Mouse (Mus musculus): Measurements from ENCODE around the gene Tubb3. TPM values are rescaled to one million over a fixed set of nuclear protein-coding genes. Genes with fewer than 3 reads are reported as not detected.
"Not testable (repeated sequence)": the region's sequence is repeated elsewhere in the genome, so short reads cannot be mapped to it uniquely, and the experiment has no call there.

Gene Tubb3
- polyA plus RNA-seq, 1 experiment from 2014 or later: 2,127 TPM

DNA sequence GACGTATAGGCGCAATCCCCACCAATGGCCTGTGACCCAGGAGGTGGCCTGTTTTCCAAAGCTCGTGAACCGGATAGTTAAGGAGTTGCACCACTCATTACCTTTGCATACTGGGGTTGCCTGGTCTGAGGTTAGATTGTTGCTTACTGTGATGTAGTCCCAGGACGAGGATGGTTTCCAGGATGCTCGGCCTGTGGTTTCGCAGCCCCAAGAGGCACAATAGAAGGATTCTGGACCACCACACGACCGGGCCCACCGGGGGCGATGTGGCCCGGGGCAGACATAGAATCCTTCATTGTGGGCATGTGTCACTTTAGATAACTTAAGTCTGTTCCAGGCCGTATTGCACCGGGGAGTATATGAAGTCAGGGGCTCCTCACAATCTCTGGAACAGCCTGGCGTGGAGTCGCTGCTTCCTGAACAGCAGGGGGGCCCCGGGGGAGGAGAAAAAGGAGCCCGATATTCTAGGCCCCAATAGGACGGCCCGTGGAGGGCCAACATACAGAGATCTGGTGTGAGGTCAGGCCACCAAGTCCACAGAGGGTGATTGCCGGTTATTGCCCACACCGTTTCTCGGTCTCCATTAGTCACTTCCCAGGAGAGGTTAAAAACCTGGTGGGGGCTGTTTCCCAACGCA, 16.5 kb downstream of the Tubb3 start:
- Histone ChIP-seq H3K27ac (no peak overlapping the region), H3K27me3 (replicated peaks) (no peaks in the 10 kb centered on the region), H3K9ac (no peak overlapping the region), H3K4me3 (no peak overlapping the region), H3K4me1 (peaks cover under 1% of the 10 kb centered on the region; the same call in 1 of the 2 replicates), H3K36me3 (replicated peaks) (no peaks in the 10 kb centered on the region), H3K9me3 (peaks cover 15% of the 10 kb centered on the region; the same call in 1 of the 2 replicates), H3K4me2 (no peak overlapping the region)
- WGBS: 96% methylated on average over 24 of the region's 24 CpGs
- ATAC-seq (replicated peaks): no peak

DNA sequence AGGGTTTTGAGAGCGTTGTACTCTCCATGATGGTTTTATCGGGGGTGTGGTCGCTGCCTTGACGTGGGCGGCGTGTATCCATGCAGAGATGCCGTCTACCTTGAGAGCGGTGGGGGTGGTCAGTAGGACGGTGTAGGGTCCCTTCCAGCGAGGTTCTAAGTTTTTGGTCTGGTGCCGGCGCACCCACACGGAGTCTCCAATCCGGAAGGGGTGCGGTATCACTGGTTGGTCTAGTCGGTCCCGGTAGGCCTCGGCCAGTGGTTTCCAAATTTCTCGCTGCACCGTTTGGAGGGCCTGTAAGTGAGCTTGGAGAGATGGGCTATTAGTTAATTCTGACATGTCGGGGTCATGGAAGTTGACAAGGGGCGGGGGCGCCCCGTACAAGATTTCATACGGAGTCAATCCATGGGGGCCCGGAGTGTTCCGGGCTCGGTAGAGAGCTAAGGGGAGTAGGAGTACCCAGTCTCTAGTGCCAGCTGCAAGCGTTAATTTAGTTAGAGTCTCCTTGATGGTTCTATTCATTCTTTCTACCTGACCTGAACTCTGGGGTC, 17.2 kb downstream of the Tubb3 start:
- Histone ChIP-seq H3K4me1 (no peaks in the 10 kb centered on the region), H3K27me3 (replicated peaks) (no peaks in the 10 kb centered on the region), H3K9ac (no peak overlapping the region), H3K36me3 (replicated peaks) (no peaks in the 10 kb centered on the region), H3K27ac (no peak overlapping the region), H3K4me3 (no peak overlapping the region), H3K4me2 (no peak overlapping the region), H3K9me3 (peaks cover 15% of the 10 kb centered on the region; the same call in 1 of the 2 replicates)
- no peak for ATAC-seq (replicated peaks)
- WGBS: 97% methylated on average over 29 of the region's 29 CpGs

DNA sequence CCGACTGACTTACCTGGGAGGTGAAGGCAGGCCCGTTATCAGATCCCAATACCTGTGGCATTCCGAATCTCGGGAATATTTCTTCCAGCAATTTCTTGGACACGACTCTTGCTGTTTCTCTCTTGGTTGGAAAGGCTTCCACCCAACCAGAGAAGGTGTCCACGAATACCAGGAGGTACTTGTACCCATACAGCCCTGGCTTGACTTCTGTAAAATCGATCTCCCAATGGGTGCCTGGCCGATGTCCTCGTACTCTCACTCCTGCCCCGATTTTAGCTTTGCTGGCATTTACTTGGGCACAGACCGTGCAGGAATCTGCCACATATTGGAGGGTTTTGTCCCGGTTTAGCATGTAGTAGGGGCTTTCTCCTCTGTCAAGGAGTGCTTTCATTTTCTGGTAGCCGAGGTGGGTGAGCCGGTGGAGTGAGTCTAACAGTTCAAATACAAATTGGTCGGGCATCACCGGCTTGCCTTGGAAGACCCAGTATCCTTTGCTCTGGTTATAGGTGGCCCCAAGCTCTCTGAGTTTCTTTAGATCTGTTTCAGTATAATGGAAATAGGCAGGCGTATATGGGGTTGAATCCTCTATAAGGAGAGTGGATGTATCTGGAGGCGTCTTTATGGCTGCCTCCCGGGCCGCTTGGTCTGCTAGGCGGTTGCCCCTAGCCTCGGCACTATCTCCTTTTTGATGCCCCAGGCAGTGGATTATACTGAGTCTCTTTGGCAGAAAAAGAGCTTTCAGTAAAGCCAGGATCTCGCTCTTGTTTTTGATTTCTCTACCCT, 17.9 kb downstream of the Tubb3 start:
- no peak overlapping the region for H3K4me3 ChIP-seq
- no peaks in the 10 kb centered on the region for H3K36me3 ChIP-seq (replicated peaks)
- no peak overlapping the region for H3K27ac ChIP-seq
- H3K4me1 ChIP-seq: no peaks in the 10 kb centered on the region
- no peak overlapping the region for H3K4me2 ChIP-seq
- ATAC-seq (replicated peaks): no peak
- no peak overlapping the region for H3K9ac ChIP-seq
- peaks cover 15% of the 10 kb centered on the region; the same call in 1 of the 2 replicates for H3K9me3 ChIP-seq
- 93% methylated on average over 23 of the region's 23 CpGs for WGBS
- H3K27me3 ChIP-seq (replicated peaks): no peaks in the 10 kb centered on the region

DNA sequence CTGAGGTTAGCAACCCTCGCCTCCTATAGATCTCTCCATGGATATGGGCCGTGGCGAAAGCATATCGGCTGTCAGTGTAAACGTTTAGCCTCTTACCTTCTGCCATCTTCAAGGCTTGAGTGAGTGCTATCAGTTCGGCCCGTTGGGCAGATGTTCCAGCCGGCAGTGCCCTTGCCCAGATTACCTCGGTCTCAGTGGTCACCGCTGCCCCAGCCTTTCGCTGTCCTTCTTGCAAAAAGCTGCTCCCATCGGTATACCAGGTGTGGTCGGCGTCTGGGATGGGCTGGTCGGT, 18.4 kb downstream of the Tubb3 start:
- not testable (repeated sequence) for ATAC-seq (replicated peaks); H3K4me3 ChIP-seq; H3K27ac ChIP-seq; H3K4me1 ChIP-seq; H3K27me3 ChIP-seq (replicated peaks); H3K4me2 ChIP-seq; H3K36me3 ChIP-seq (replicated peaks); H3K9ac ChIP-seq
- peaks cover 18% of the 10 kb centered on the region; the same call in 1 of the 2 replicates for H3K9me3 ChIP-seq
- 96% methylated on average over 15 of the region's 15 CpGs for WGBS

DNA sequence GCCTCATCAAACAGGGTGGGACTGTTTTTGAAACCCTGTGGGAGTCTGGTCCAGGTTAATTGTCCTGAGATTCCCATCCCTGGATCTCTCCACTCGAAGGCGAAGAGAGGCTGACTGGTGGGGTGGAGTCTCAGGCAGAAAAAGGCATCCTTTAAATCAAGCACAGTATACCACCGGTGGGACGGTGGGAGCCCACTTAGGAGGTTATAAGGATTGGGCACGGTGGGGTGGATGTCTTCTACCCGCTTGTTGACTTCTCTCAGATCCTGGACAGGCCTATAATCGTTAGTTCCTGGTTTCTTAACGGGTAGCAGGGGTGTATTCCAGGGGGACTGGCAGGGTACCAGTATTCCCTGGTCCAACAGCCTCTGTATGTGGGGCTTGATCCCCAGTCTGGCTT, 19.7 kb downstream of the Tubb3 start:
- not testable (repeated sequence) for H3K4me3 ChIP-seq; H3K4me2 ChIP-seq; ATAC-seq (replicated peaks); H3K9ac ChIP-seq; H3K36me3 ChIP-seq (replicated peaks); H3K27me3 ChIP-seq (replicated peaks); H3K27ac ChIP-seq; H3K4me1 ChIP-seq
- 86% methylated on average over 8 of the region's 8 CpGs for WGBS
- peaks cover 19% of the 10 kb centered on the region; the same call in 1 of the 2 replicates for H3K9me3 ChIP-seq

DNA sequence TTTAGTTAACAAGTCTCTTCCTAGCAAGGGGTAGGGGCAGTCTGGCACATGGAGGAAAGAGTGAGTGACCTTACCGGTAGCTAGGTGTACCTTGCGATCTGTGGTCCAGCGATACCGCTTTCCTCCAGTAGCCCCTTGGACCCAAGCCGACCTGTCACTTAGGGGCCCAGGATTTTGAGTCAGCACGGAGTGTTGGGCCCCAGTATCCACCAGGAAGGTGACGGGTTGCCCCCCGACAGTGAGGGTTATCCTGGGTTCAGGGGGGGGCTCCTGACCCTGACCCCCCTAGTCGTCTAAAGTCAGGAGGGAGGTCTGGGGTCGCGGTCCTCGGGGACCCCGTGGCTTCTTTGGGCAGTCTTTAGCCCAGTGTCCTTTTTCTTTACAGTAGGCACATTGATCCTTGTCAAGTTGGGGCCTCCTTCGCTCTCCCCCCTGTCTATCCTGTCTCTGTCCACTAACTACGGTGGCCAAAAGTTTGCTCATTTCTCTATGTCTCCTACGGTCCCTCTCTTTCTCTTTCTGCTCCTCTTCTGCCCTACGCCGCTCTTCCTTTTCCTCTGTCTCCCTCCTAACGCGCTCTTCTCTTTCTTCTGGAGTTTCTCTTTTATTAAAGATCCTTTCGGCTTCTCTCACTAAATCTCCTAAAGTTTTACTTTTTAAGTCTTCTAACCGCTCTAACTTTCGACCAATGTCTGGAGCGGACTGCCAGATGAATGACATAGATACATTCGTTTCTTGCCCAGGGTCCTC, 20.6 kb downstream of the Tubb3 start:
- ATAC-seq (replicated peaks): no peak
- H3K9me3 ChIP-seq: peaks cover 19% of the 10 kb centered on the region; the same call in 1 of the 2 replicates
- 94% methylated on average over 25 of the region's 25 CpGs for WGBS

DNA sequence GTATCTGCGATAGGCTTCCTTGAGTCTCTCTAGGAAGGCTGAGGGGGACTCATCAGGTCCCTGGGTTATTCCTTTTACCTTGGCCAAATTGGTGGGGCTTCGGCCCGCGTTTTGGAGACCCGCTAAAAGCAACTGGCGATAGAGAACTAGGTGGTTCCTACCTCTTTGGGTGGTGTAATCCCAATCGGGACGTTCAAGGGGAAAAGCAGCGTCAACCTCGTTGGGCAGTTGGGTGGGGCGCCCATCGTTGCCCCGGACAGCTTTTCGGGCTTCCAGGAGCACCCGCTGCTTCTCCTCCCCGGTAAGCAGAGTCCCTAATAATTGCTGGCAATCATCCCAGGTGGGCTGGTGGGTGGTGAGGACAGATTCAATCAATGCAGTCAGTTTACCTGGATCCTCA, 21.2 kb downstream of the Tubb3 start:
- no peak overlapping the region for H3K4me2 ChIP-seq
- H3K9me3 ChIP-seq: peaks cover 19% of the 10 kb centered on the region; the same call in 1 of the 2 replicates
- no peaks in the 10 kb centered on the region for H3K27me3 ChIP-seq (replicated peaks)
- 96% methylated on average over 16 of the region's 16 CpGs for WGBS
- no peak overlapping the region for H3K9ac ChIP-seq
- no peak overlapping the region for H3K4me3 ChIP-seq
- no peaks in the 10 kb centered on the region for H3K4me1 ChIP-seq
- H3K36me3 ChIP-seq (replicated peaks): no peaks in the 10 kb centered on the region
- no peak overlapping the region for H3K27ac ChIP-seq
- no peak for ATAC-seq (replicated peaks)

More for the DNA sequence above, 20.6 kb downstream of the Tubb3 start:
- Histone ChIP-seq H3K27ac (no peak overlapping the region), H3K4me3 (no peak overlapping the region), H3K9ac (no peak overlapping the region), H3K36me3 (replicated peaks) (no peaks in the 10 kb centered on the region), H3K4me1 (no peaks in the 10 kb centered on the region), H3K27me3 (replicated peaks) (no peaks in the 10 kb centered on the region), H3K4me2 (no peak overlapping the region)

DNA sequence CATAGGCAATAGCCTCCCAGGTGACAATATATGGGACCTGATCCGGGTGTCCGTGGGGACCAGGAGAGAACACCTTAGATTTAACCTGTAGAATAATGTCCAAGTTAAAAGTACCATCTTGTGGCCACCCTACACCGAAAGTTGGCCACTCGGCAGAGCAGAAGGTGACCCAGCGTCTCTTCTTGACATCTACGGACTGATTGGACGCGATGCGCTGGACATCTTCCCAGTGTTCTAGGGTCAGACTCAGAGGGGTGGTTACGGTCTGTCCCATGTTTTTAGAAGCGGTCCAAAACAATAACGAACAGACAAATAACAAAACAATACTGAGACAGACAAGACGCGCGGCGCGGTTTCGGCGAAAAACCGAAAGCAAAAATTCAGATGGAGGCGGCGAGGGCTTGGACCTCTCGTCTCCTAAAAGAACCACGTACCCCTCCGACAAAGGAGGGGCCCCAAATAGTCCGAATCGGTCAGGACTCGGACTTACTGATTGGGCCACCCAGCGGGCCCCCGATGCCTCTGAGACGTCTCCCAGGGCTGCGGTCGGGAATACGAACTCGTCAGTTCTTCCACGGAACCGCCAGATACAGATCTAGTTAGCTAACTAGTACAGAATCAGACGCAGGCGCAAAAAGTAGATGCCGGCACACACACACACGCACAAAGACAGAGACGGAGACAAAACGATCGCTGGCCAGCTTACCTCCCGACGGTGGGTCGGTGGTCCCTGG, 22.2 kb downstream of the Tubb3 start:
- H3K9ac ChIP-seq; H3K36me3 ChIP-seq (replicated peaks); H3K27ac ChIP-seq; H3K4me1 ChIP-seq; ATAC-seq (replicated peaks); H3K4me2 ChIP-seq; H3K27me3 ChIP-seq (replicated peaks); H3K4me3 ChIP-seq: not testable (repeated sequence)
- WGBS: 98% methylated on average over 47 of the region's 47 CpGs
- H3K9me3 ChIP-seq: peaks cover 13% of the 10 kb centered on the region; the same call in 1 of the 2 replicates

DNA sequence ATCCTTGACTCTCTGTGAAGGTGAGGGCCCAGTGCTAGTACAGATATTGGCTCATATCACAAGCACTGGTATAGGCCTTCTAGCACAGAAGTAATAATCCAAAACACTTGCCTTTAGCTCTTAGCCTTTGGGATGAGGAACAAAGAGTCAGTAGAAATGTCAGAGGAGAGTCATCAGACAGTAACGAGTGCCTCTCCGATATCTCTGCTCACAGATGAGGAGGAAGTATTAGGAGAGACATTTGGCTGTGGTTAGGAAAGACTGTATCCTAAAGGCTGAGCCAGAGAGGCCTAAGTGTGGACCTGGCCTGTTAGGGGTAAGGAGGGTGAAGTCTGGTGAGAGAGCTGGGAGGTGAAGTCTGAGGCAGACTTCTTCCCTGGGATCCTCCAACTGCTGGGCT, 30.6 kb downstream of the Tubb3 start:
- Histone ChIP-seq H3K4me1 (peaks cover 9% of the 10 kb centered on the region), H3K4me2 (no peak overlapping the region), H3K36me3 (replicated peaks) (no peaks in the 10 kb centered on the region), H3K4me3 (no peak overlapping the region), H3K9me3 (no peaks in the 10 kb centered on the region), H3K27ac (no peak overlapping the region), H3K9ac (no peak overlapping the region), H3K27me3 (replicated peaks) (no peaks in the 10 kb centered on the region)
- 96% methylated on average over 2 of the region's 2 CpGs for WGBS
- no peak for ATAC-seq (replicated peaks)

DNA sequence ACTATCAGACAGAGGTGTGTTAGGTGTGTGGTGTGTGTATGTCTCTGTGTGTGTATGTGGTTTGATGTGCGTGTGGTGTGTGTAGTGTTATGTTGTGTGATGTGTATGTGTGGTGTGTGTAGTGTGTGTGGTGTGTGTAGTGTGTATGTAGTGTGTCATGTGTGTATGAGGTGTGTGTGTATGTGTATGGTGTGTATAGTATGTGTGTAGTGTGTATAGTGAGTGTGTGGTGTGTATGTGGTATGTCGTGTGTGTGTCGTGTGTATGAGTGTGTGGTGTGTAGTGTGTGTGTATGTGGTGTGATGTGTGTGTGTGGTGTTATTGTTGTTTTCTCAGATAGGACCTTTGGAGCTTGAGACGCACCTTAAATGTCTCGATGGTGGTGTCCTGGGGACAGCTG, 31.1 kb downstream of the Tubb3 start:
- WGBS: 83% methylated on average over 5 of the region's 5 CpGs
- no peaks in the 10 kb centered on the region for H3K36me3 ChIP-seq (replicated peaks)
- H3K27ac ChIP-seq: peak overlapping the region; percentile 88; the same call in 1 of the 2 replicates
- H3K9me3 ChIP-seq: no peaks in the 10 kb centered on the region
- peaks cover 9% of the 10 kb centered on the region for H3K4me1 ChIP-seq
- 0 out of 2 replicates have a peak overlapping the region, but pooled peaks have one; percentile 61 for H3K4me3 ChIP-seq
- no peaks in the 10 kb centered on the region for H3K27me3 ChIP-seq (replicated peaks)
- no peak overlapping the region; the same call in 1 of the 2 replicates for H3K9ac ChIP-seq
- peak overlapping the region; percentile 80; the same call in 1 of the 2 replicates for H3K4me2 ChIP-seq
- ATAC-seq (replicated peaks): peak; percentile 46

DNA sequence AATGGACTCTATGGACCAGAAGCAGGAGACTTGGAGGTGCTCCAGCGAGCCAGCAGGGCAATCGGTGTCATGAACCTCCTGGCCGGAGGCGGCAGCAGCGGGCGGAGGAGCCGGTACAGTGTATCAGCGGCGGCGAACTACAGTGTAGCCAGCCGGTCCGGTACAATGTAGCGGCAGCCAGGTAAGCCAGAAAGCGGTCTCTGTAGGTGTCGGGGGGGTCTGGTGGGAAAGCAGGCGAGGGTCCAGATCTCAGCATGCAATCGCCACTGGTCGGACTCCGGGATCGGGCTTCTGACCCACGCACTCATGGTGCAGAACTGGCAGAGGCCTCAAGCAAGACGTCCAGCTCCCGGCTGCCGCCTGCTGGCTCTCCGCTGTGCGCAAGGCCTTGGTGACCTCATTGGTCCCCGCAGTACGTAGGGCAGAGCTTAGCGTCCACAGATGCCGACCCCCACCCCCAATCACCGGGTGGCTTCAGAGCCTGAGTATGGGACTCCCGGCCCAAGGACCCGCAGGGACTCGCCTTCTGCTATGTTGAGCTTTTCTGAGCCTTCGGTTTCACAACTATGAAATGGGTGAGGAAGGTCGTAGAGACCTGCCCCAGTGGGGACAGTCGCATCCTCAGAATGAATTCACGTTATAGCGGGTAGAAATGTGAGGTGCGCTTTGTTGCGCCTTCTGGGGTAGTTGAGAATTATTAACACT, 31.8 kb downstream of the Tubb3 start:
- Histone ChIP-seq H3K9ac (peak overlapping the region; percentile 73), H3K27ac (peak overlapping the region; percentile 88), H3K27me3 (replicated peaks) (no peaks in the 10 kb centered on the region), H3K36me3 (replicated peaks) (no peaks in the 10 kb centered on the region), H3K9me3 (no peaks in the 10 kb centered on the region), H3K4me2 (peak overlapping the region; percentile 80), H3K4me3 (peak overlapping the region; percentile 61), H3K4me1 (peaks cover 9% of the 10 kb centered on the region)
- peak; percentile 96 for ATAC-seq (replicated peaks)
- under 1% methylated on average over 41 of the region's 41 CpGs for WGBS
